Mouse (Mus musculus) kidney, postnatal 0 days (tissue): ENCODE results near the gene H3f3b. TPM values are rescaled to one million over a fixed set of nuclear protein-coding genes. Genes with fewer than 3 reads are reported as not detected.

Experiments used
- ATAC-seq: fragments of 200-750 bp; cut with Nextera tagmentation; replicated peaks from 2 replicates; pipeline ENCODE4 v1.8.0; 2017; ENCODE audit warnings: low read depth, moderate number of reproducible peaks, moderate TSS enrichment, moderate library complexity; ENCODE audit not compliant: low FRiP score
- DNase-seq: peaks from one replicate; pipeline ENCODE4 v3.0.0-alpha.2; 2016; ENCODE audit warnings: low spot score
- H3K27ac ChIP-seq: fragments of 300-500 bp; sonication (generic); 2 replicates; pipeline ENCODE4 v1.5.1; 2014; ENCODE audit warnings: mild to moderate bottlenecking
- H3K27me3 ChIP-seq: fragments of 300-500 bp; sonication (generic); 2 replicates; pipeline ENCODE4 v1.6.1; 2014; ENCODE audit warnings: low read length, mixed read lengths; ENCODE audit not compliant: insufficient read depth
- H3K36me3 ChIP-seq: fragments of 300-500 bp; sonication (generic); 2 replicates; pipeline ENCODE4 v1.6.1; 2014; ENCODE audit warnings: low read length, mixed read lengths; ENCODE audit not compliant: insufficient read depth
- H3K4me1 ChIP-seq: fragments of 300-500 bp; sonication (generic); replicated peaks from 2 replicates; pipeline ENCODE4 v1.6.1; 2014; ENCODE audit warnings: antibody characterized with exemption, low read length, mixed read lengths; ENCODE audit not compliant: insufficient read depth
- H3K4me2 ChIP-seq: fragments of 300-500 bp; sonication (generic); 2 replicates; pipeline ENCODE4 v1.6.1; 2014; ENCODE audit warnings: mild to moderate bottlenecking, low read length, moderate library complexity, mixed read lengths
- H3K4me3 ChIP-seq: fragments of 300-500 bp; sonication (generic); replicated peaks from 2 replicates; pipeline ENCODE4 v1.5.1; 2014; ENCODE audit warnings: low read depth, low read length
- H3K9ac ChIP-seq: fragments of 300-500 bp; sonication (generic); 2 replicates; pipeline ENCODE4 v1.6.1; 2014; ENCODE audit warnings: low read depth, low read length
- H3K9me3 ChIP-seq: fragments of 300-500 bp; sonication (generic); replicated peaks from 2 replicates; pipeline ENCODE4 v1.6.1; 2016; ENCODE audit warnings: low read length, inconsistent platforms, mixed read lengths
- CTCF ChIP-seq: IDR thresholded peaks from 2 replicates; pipeline ENCODE4 v1.5.1; 2016; ENCODE audit warnings: antibody characterized with exemption, low read depth, mild to moderate bottlenecking, moderate library complexity
- WGBS: fragments of 180-500 bp; shearing (Covaris S2); extraction: QIAGEN DNeasy Blood & Tissue Kit; methylation state at CpG from one replicate; pipeline ENCODE4 v1.1.7; 2014; 5-methylcytosine and 5-hydroxymethylcytosine counted together
- polyA plus RNA-seq: library from polyadenylated mRNA; unstranded; fragments of >200 nt; fragmentation: Nextera tagmentation; extraction: Ambion mirVana; gene quantifications from 2 replicates; pipeline ENCODE4 v1.2.1, GENCODE M21; 2015

The H3f3b gene
- 1,980 and 2,021 TPM in 2 replicates for polyA plus RNA-seq

GRCm38 (mm10) chr11:116027756-116028155, at the start of gene H3f3b:
Gene H3f3b, minus strand, starts transcription at chr11:116027962.
- WGBS: 70% methylated on average over 4 of the region's 4 CpGs
- Histone ChIP-seq H3K27me3 (no peaks in the 10 kb centered on the region), H3K9ac (no peak within 1 kb of the TSS), H3K4me1 (peaks cover 10% of the 10 kb centered on the region), H3K9me3 (no peaks in the 10 kb centered on the region), H3K4me2 (no peak within 1 kb of the TSS), H3K4me3 (no peak within 1 kb of the TSS), H3K27ac (no peak within 1 kb of the TSS), H3K36me3 (0 out of 2 replicates have a peak, but pooled peaks cover 5% of the 10 kb centered on the region)
- TF ChIP-seq CTCF: no peak
- no peak for ATAC-seq
- DNase-seq: no peak

GRCm38 (mm10) chr11:116076836-116077235, 49.1 kb upstream of the H3f3b start:
- DNase-seq (no peak), ATAC-seq (no peak)
- Histone ChIP-seq H3K4me2 (no peak overlapping the region), H3K27me3 (no peaks in the 10 kb centered on the region), H3K4me1 (peaks cover 13% of the 10 kb centered on the region), H3K4me3 (no peak overlapping the region), H3K36me3 (peaks cover 23% of the 10 kb centered on the region), H3K27ac (no peak overlapping the region), H3K9me3 (no peaks in the 10 kb centered on the region), H3K9ac (no peak overlapping the region)
- WGBS: 82% methylated on average over 7 of the region's 7 CpGs
- TF ChIP-seq CTCF: no peak

GRCm38 (mm10) chr11:116076266-116076540, 48.4 kb upstream of the H3f3b start:
- WGBS: 73% methylated on average over 7 of the region's 7 CpGs
- Histone ChIP-seq H3K9ac (no peak overlapping the region), H3K4me2 (no peak overlapping the region), H3K4me3 (no peak overlapping the region), H3K27ac (no peak overlapping the region), H3K27me3 (no peaks in the 10 kb centered on the region), H3K9me3 (no peaks in the 10 kb centered on the region), H3K4me1 (peaks cover 13% of the 10 kb centered on the region), H3K36me3 (peaks cover 18% of the 10 kb centered on the region)
- ATAC-seq (no peak), DNase-seq (no peak)
- TF ChIP-seq CTCF: no peak

- H3K9me3 ChIP-seq: no peaks in the 10 kb centered on the region
- DNase-seq (no peak), ATAC-seq (no peak)
- peaks cover 14% of the 10 kb centered on the region for H3K36me3 ChIP-seq
- H3K4me1 ChIP-seq: peaks cover 13% of the 10 kb centered on the region
- no peak overlapping the region for H3K4me2 ChIP-seq
- 60% methylated on average over 19 of the region's 20 CpGs for WGBS
- no peaks in the 10 kb centered on the region for H3K27me3 ChIP-seq
- no peak overlapping the region for H3K27ac ChIP-seq
- H3K9ac ChIP-seq: no peak overlapping the region
- H3K4me3 ChIP-seq: no peak overlapping the region
- no peak for TF ChIP-seq CTCF
These were observed 47.9 kb upstream of the H3f3b start for GRCm38 (mm10) chr11:116075539-116076265.

GRCm38 (mm10) chr11:116074436-116074991, 46.8 kb upstream of the H3f3b start:
- 44% methylated on average over 7 of the region's 7 CpGs for WGBS
- no peak for TF ChIP-seq CTCF

GRCm38 (mm10) chr11:116072608-116073007, 44.8 kb upstream of the H3f3b start:
- H3K4me3 ChIP-seq: no peak overlapping the region
- TF ChIP-seq CTCF: no peak
- no peak for DNase-seq
- no peaks in the 10 kb centered on the region for H3K36me3 ChIP-seq
- H3K4me1 ChIP-seq: 0 out of 2 replicates have a peak, but pooled peaks cover 2% of the 10 kb centered on the region
- H3K4me2 ChIP-seq: no peak overlapping the region
- H3K9ac ChIP-seq: no peak overlapping the region
- no peaks in the 10 kb centered on the region for H3K27me3 ChIP-seq
- WGBS: 74% methylated on average over 3 of the region's 3 CpGs
- no peak for ATAC-seq
- H3K27ac ChIP-seq: no peak overlapping the region
- H3K9me3 ChIP-seq: no peaks in the 10 kb centered on the region

More at GRCm38 (mm10) chr11:116074436-116074991, 46.8 kb upstream of the H3f3b start:
- peaks cover 13% of the 10 kb centered on the region for H3K4me1 ChIP-seq
- no peak overlapping the region for H3K27ac ChIP-seq
- no peak overlapping the region for H3K9ac ChIP-seq
- no peaks in the 10 kb centered on the region for H3K27me3 ChIP-seq
- H3K4me3 ChIP-seq: no peak overlapping the region
- H3K9me3 ChIP-seq: no peaks in the 10 kb centered on the region
- ATAC-seq: no peak
- no peak overlapping the region for H3K4me2 ChIP-seq
- DNase-seq: no peak
- H3K36me3 ChIP-seq: peaks cover 3% of the 10 kb centered on the region; the same call in 1 of the 2 replicates
